Mouse (Mus musculus): Measurements from ENCODE around the gene Zdhhc14.

DNA sequence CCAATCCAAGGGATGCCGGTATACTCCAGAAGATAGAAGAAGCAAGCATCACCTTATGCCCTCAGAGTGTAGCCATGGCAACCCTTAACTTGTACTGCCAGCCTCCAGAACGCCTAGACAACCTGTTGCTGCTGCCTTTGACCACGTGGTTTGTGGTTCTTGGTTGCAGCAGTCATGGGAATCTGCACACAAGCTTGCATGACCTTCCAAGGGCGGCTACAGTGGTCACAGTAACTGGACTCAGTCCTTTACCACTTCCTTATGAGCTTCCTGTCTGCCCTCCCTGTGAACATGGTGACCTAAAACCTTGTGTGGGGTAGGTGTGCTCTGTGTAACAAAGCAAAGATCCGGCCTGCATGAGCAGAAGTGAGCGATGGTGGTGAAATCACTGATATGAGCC, 109.6 kb downstream of the Zdhhc14 start:
- TF ChIP-seq CTCF (IDR thresholded peaks at IDR 0.05; ENCODE audit: low read depth, low read length) (no peak), POLR2AphosphoS5 (IDR thresholded peaks at IDR 0.05; ENCODE audit: insufficient replicate concordance, low read depth, low read length) (no peak), TAL1 (conservative IDR thresholded peaks at IDR 0.05; ENCODE audit: low read depth, low read length) (no peak)

Measured in G1E (cell line).